Mouse (Mus musculus) small intestine, adult 2 months (tissue): ENCODE measurements around the gene Negr1. TPM values are rescaled to one million over a fixed set of nuclear protein-coding genes. Genes with fewer than 3 reads are reported as not detected.

Experiments
- H3K27ac ChIP-seq: fragments of 200-500 bp; 2 replicates; pipeline ENCODE4 v1.5.1; 2012; ENCODE audit warnings: low read depth, low read length, control low read depth, inconsistent platforms; ENCODE audit not compliant: insufficient read depth
- H3K27me3 ChIP-seq: fragments of 200-500 bp; 2 replicates; pipeline ENCODE4 v1.6.1; 2012; ENCODE audit warnings: mild to moderate bottlenecking, moderate library complexity, low read length, inconsistent platforms; ENCODE audit not compliant: control insufficient read depth, insufficient read depth
- H3K36me3 ChIP-seq: fragments of 200-500 bp; 2 replicates; pipeline ENCODE4 v1.6.1; 2012; ENCODE audit warnings: mild to moderate bottlenecking, low read length, control low read depth, inconsistent platforms; ENCODE audit not compliant: control insufficient read depth, insufficient read depth
- H3K4me1 ChIP-seq: fragments of 200-500 bp; 2 replicates; pipeline ENCODE4 v1.6.1; 2012; ENCODE audit warnings: low read length, inconsistent platforms, mixed read lengths; ENCODE audit not compliant: control insufficient read depth, insufficient read depth, insufficient read length
- H3K4me3 ChIP-seq: fragments of 200-500 bp; 2 replicates; pipeline ENCODE4 v1.5.1; 2012; ENCODE audit warnings: low read depth, mild to moderate bottlenecking, control low read depth, inconsistent platforms, low read length, moderate library complexity
- CTCF ChIP-seq: fragments of 200-500 bp; IDR thresholded peaks from 2 replicates; pipeline ENCODE4 v1.5.1; 2012; ENCODE audit warnings: low read depth, mild to moderate bottlenecking, control low read depth, inconsistent platforms, low read length, moderate library complexity, mixed read lengths; ENCODE audit not compliant: insufficient replicate concordance, insufficient read length; ENCODE audit errors: extremely low read depth
- POLR2A ChIP-seq: fragments of 200-500 bp; IDR thresholded peaks from 2 replicates; pipeline ENCODE4 v1.6.1; 2012; ENCODE audit warnings: low read depth, mild to moderate bottlenecking, control low read depth, inconsistent platforms, low read length, moderate library complexity
- WGBS: fragments of 180-500 bp; shearing (Covaris S2); methylation state at CpG from one replicate; pipeline ENCODE4 v1.1.7; 2018; 5-methylcytosine and 5-hydroxymethylcytosine counted together
- polyA plus RNA-seq: library from polyadenylated mRNA; depleted of rRNA; stranded (reverse); fragments of >200 nt; gene quantifications from 2 replicates; pipeline ENCODE4 v1.2.3, GENCODE M21; 2012

Negr1 gene
- polyA plus RNA-seq, 1 experiment: 0.35 TPM

DNA sequence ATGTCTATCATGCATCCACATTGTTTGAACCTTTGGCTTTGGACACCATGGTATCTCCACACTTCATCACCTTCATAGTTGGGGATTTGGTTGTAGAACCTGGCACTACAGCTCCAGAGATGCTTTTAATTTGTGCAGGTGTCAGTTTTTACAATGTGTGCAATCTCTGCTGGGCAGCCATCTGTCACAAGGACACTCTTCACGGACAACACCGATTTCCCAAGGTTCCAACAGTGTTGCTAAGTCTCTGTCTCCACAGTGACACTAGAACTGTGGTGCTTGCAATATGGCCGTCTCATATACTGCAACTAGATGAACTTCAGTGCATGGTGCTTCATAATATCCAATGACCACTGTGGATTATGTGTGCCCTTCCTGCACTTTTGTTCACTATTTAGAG lies 425.5 kb downstream of the Negr1 start:
- TF ChIP-seq POLR2A (no peak), CTCF (no peak)
- Histone ChIP-seq H3K4me3 (no peak overlapping the region), H3K27ac (no peak overlapping the region), H3K27me3 (no peaks in the 10 kb centered on the region), H3K4me1 (no peaks in the 10 kb centered on the region), H3K36me3 (no peaks in the 10 kb centered on the region)
- WGBS: 90% methylated on average over 3 of the region's 3 CpGs

GRCm38 (mm10) chr3:156992171-156992570 lies 430.6 kb downstream of the Negr1 start:
- no peaks in the 10 kb centered on the region for H3K36me3 ChIP-seq
- H3K4me1 ChIP-seq: no peaks in the 10 kb centered on the region
- no peaks in the 10 kb centered on the region for H3K27me3 ChIP-seq
- WGBS: 51% methylated on average over 2 of the region's 2 CpGs
- TF ChIP-seq CTCF: no peak
- no peak for TF ChIP-seq POLR2A
- H3K27ac ChIP-seq: no peak overlapping the region
- no peak overlapping the region for H3K4me3 ChIP-seq

DNA sequence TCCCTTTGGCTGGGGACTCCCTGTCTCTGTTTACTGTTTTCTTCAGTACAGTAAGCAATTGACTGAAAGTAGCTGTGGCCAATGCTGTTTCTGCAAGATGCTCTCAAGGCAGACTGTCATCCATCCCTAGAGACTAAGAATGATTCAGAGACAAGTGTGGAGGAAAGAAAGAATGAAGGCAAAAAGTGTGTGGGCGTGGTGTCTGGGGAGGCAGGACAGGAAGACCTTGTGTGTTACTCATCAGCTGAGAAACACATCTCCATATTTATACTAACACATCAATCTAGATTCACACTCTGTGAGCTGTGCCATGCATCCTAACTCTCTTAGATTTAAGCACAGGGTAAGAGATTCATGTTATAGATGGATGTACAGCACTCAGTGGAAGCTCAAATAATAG lies 431.2 kb downstream of the Negr1 start:
- TF ChIP-seq POLR2A: no peak
- no peak for TF ChIP-seq CTCF
- H3K4me3 ChIP-seq: no peak overlapping the region
- WGBS: 65% methylated on average over 1 of the region's 1 CpGs
- H3K27ac ChIP-seq: no peak overlapping the region
- H3K4me1 ChIP-seq: no peaks in the 10 kb centered on the region
- H3K27me3 ChIP-seq: no peaks in the 10 kb centered on the region
- no peaks in the 10 kb centered on the region for H3K36me3 ChIP-seq

- Histone ChIP-seq H3K4me3 (no peak overlapping the region), H3K36me3 (no peaks in the 10 kb centered on the region), H3K27me3 (no peaks in the 10 kb centered on the region), H3K4me1 (no peaks in the 10 kb centered on the region), H3K27ac (no peak overlapping the region)
- 25% methylated on average over 5 of the region's 5 CpGs for WGBS
- no peak for TF ChIP-seq CTCF
- TF ChIP-seq POLR2A: no peak
Observed at GRCm38 (mm10) chr3:156999177-156999808, 437.7 kb downstream of the Negr1 start.

GRCm38 (mm10) chr3:157021632-157022031 lies 460.0 kb downstream of the Negr1 start:
- no peaks in the 10 kb centered on the region for H3K27me3 ChIP-seq

DNA sequence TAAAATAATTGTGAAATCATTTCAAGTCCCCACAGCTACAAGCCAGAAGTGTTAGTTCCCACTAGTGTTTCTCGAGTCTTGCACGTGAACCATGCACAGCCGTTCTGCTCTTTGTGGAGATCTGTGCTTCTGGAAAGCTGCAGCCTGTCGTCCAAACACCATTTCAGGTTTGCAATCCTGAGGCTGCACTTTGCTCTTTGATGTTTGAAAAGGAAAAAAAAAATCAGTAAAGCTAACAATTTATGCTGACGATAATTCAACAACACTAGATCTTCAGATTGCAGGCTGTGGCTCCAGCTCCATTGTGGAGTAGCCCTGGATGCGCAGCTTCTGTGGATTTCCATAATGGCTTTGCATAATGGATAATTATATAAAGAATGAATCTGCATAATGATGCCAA lies 463.0 kb downstream of the Negr1 start:
- WGBS: 32% methylated on average over 6 of the region's 6 CpGs
- Histone ChIP-seq H3K36me3 (no peaks in the 10 kb centered on the region), H3K27me3 (no peaks in the 10 kb centered on the region), H3K27ac (no peak overlapping the region), H3K4me3 (no peak overlapping the region), H3K4me1 (no peaks in the 10 kb centered on the region)
- no peak for TF ChIP-seq CTCF
- no peak for TF ChIP-seq POLR2A

More at GRCm38 (mm10) chr3:157021632-157022031, 460.0 kb downstream of the Negr1 start:
- 49% methylated on average over 2 of the region's 2 CpGs for WGBS
- Histone ChIP-seq H3K36me3 (no peaks in the 10 kb centered on the region), H3K27ac (no peak overlapping the region), H3K4me3 (no peak overlapping the region), H3K4me1 (no peaks in the 10 kb centered on the region)
- no peak for TF ChIP-seq CTCF
- no peak for TF ChIP-seq POLR2A

GRCm38 (mm10) chr3:157031513-157032142 lies 470.0 kb downstream of the Negr1 start:
- WGBS: 41% methylated on average over 4 of the region's 4 CpGs
- TF ChIP-seq POLR2A: no peak
- TF ChIP-seq CTCF: no peak
- H3K27me3 ChIP-seq: no peaks in the 10 kb centered on the region

More at GRCm38 (mm10) chr3:157031513-157032142, 470.0 kb downstream of the Negr1 start:
- H3K27ac ChIP-seq: no peak overlapping the region
- H3K36me3 ChIP-seq: no peaks in the 10 kb centered on the region
- H3K4me1 ChIP-seq: no peaks in the 10 kb centered on the region
- no peak overlapping the region for H3K4me3 ChIP-seq
